In genomic region chr16:34484921-34485320, GRCm38 (mm10) we compare ENCODE assay signal across 15 mouse cellular contexts.
A peak's percentile ranks its signal among the peaks of the same experiment; 100 is the strongest.
DNase-seq lines count a peak whose midpoint lies in the region; ATAC-seq and TF ChIP-seq lines count a peak whose summit lies in the region.
"Had no signal": no experiment of that assay in that cellular context is flagged by ENCODE, and none has a peak within 500 bp of the region (broad histone marks: within the 10 kb centered on the region; RNA-seq: fewer than 3 reads in every experiment).

No protein-coding gene starts in this region.

- H3K27me3 ChIP-seq in heart, embryonic 12.5 days (replicated peaks), result no peaks in the 10 kb centered on the region
- no peaks in the 10 kb centered on the region for H3K27me3 ChIP-seq in lung, postnatal 0 days (replicated peaks; ENCODE audit: insufficient read depth, low read length)

- TF ChIP-seq POLR2A in olfactory bulb, adult 2 months (IDR thresholded peaks at IDR 0.05; ENCODE audit: insufficient read depth, low read depth, low read length), result no peak

- H3K9me3 ChIP-seq in heart, embryonic 12.5 days (replicated peaks), result no peaks in the 10 kb centered on the region
- H3K9me3 ChIP-seq in lung, postnatal 0 days (ENCODE audit: low read length), result no peaks in the 10 kb centered on the region
- H3K9me3 ChIP-seq: hindbrain, embryonic 10.5 days had no signal

- H3K9ac ChIP-seq in heart, embryonic 12.5 days, result no peak overlapping the region
- H3K9ac ChIP-seq in lung, postnatal 0 days (replicated peaks; ENCODE audit: low read depth), result no peak overlapping the region

- TF ChIP-seq CTCF in lung, postnatal 0 days (IDR thresholded peaks at IDR 0.05), result no peak
- TF ChIP-seq CTCF in olfactory bulb, adult 2 months (IDR thresholded peaks at IDR 0.05; ENCODE audit: insufficient read depth, low read depth, low read length), result no peak

- intact Hi-C loops in heart, postnatal 25 days (cut with DNase I), result loop anchor here (5.0 kb wide), 1 partner anchor 133 kb away; no protein-coding TSS in a partner anchor

- DNase-seq in heart, postnatal 25 days (ENCODE audit: low spot score), result no peak
- peak; percentile 19 for DNase-seq in lung, postnatal 0 days (ENCODE audit: low spot score)
- no peak for DNase-seq in lung, postnatal 4 days
- DNase-seq in adrenal gland, postnatal 10 days, result peak; percentile 33
- DNase-seq in urinary bladder, postnatal 14 days (ENCODE audit: low spot score), result no peak
- DNase-seq: kidney, postnatal 10 days; liver; lung, adult 18-20 months; right cerebral cortex, postnatal 14 days had no signal

- no peak overlapping the region for H3K4me2 ChIP-seq in heart, embryonic 12.5 days
- H3K4me2 ChIP-seq in lung, postnatal 0 days (replicated peaks; ENCODE audit: low read depth, low read length), result no peak overlapping the region

- no peak overlapping the region for H3K4me3 ChIP-seq in heart, embryonic 12.5 days
- H3K4me3 ChIP-seq in lung, postnatal 0 days (ENCODE audit: low read depth, low read length), result no peak overlapping the region
- no peak overlapping the region for H3K4me3 ChIP-seq in olfactory bulb, adult 2 months (ENCODE audit: insufficient read depth, low read depth, low read length)
- H3K4me3 ChIP-seq: hindbrain, embryonic 10.5 days had no signal

- peak overlapping the region; percentile 81 for H3K27ac ChIP-seq in heart, embryonic 12.5 days (ENCODE audit: poor library complexity, severe bottlenecking)
- no peak overlapping the region for H3K27ac ChIP-seq in lung, postnatal 0 days (ENCODE audit: low read length)
- H3K27ac ChIP-seq in olfactory bulb, adult 2 months (ENCODE audit: insufficient read depth, low read depth, low read length), result peak overlapping the region; percentile 87
- H3K27ac ChIP-seq: hindbrain, embryonic 10.5 days; macrophage had no signal

- TF ChIP-seq EP300 in lung, postnatal 0 days (IDR thresholded peaks at IDR 0.05), result no peak

- WGBS in heart, embryonic 12.5 days, result 24% methylated on average over 3 of the region's 3 CpGs
- WGBS in lung, postnatal 0 days, result 48% methylated on average over 3 of the region's 3 CpGs
- 49% methylated on average over 3 of the region's 3 CpGs for WGBS in olfactory bulb, adult 2 months

- peaks cover 29% of the 10 kb centered on the region for H3K4me1 ChIP-seq in heart, embryonic 12.5 days (replicated peaks)
- H3K4me1 ChIP-seq in lung, postnatal 0 days (ENCODE audit: insufficient read depth, low read depth, low read length), result peaks cover under 1% of the 10 kb centered on the region; the same call in 1 of the 2 replicates
- peaks cover 20% of the 10 kb centered on the region for H3K4me1 ChIP-seq in olfactory bulb, adult 2 months (ENCODE audit: control insufficient read depth, insufficient read depth, low read length)

- ATAC-seq in heart, embryonic 12.5 days (ENCODE audit: insufficient number of reproducible peaks, low FRiP score), result no peak
- ATAC-seq in lung, postnatal 0 days, result peak; percentile 26; the same call in 1 of the 2 replicates
- ATAC-seq: activated CD4-positive, CD25-positive, alpha-beta regulatory T cell, adult 4 months; intestine, embryonic 16.5 days had no signal

- H3K36me3 ChIP-seq in heart, embryonic 12.5 days, result no peaks in the 10 kb centered on the region
- no peaks in the 10 kb centered on the region for H3K36me3 ChIP-seq in lung, postnatal 0 days (ENCODE audit: insufficient read depth, low read length)
- H3K36me3 ChIP-seq: hindbrain, embryonic 10.5 days had no signal

Comparison
In these comparisons a context has a peak if more than half of its experiments do, and no peak if none do; other contexts are left out.
1. DNase-seq: peak in lung, postnatal 0 days (single experiment) and adrenal gland, postnatal 10 days (single experiment); none in heart, postnatal 25 days (single experiment), lung, postnatal 4 days (0 of 2) and urinary bladder, postnatal 14 days (single experiment).